Mouse (Mus musculus) R1 (cell line): ENCODE data around the gene Prom2.

Experiments used
- DNase-seq: peaks from one replicate; pipeline ENCODE4 v3.0.0-alpha.2; 2018; ENCODE audit warnings: low read depth, low spot score

Gene Prom2

GRCm38 (mm10) chr2:127484476-127485170 lies 56.6 kb downstream of the Prom2 start:
- peak; percentile 82 for DNase-seq

- DNase-seq = peak; percentile 64
These were observed 58.3 kb downstream of the Prom2 start for GRCm38 (mm10) chr2:127483001-127483400.

- DNase-seq = peak; percentile 87
These were observed 58.7 kb downstream of the Prom2 start for GRCm38 (mm10) chr2:127482533-127482911.

GRCm38 (mm10) chr2:127481841-127482532 lies 59.3 kb downstream of the Prom2 start:
- peak; percentile 67 for DNase-seq

GRCm38 (mm10) chr2:127479763-127480162 lies 61.5 kb downstream of the Prom2 start:
- no peak for DNase-seq

- no peak for DNase-seq
These were observed 62.1 kb downstream of the Prom2 start for GRCm38 (mm10) chr2:127479210-127479609.
